Mouse (Mus musculus): ENCODE data around the gene Gpr27.

- TF ChIP-seq EP300 (IDR thresholded peaks at IDR 0.05; ENCODE audit: low read depth) (no peak), CTCF (IDR thresholded peaks at IDR 0.05; ENCODE audit: low read depth) (no peak)
Measured at GRCm38 (mm10) chr6:99742866-99743265, 50.4 kb downstream of the Gpr27 start.
